Mouse (Mus musculus) common myeloid progenitor, adult 5-6 weeks (primary cell): ENCODE results near the gene Mfap5. TPM values are rescaled to one million over a fixed set of nuclear protein-coding genes. Genes with fewer than 3 reads are reported as not detected.
"Not testable (repeated sequence)": the region's sequence is repeated elsewhere in the genome, so short reads cannot be mapped to it uniquely, and the experiment has no call there.

Source experiments
- ATAC-seq: replicated peaks from 2 replicates; pipeline ENCODE4 v1.8.0; 2016; ENCODE audit warnings: low read depth, mild to moderate bottlenecking, moderate TSS enrichment, inconsistent platforms; ENCODE audit not compliant: poor library complexity, severe bottlenecking
- total RNA-seq: library from RNA; stranded (forward); fragments of 200-1000, 187-1606 nt; gene quantifications from 2 replicates; pipeline ENCODE4 v1.2.3, GENCODE M21; 2017

Mfap5 gene
- total RNA-seq: not detected in 2 replicates

- no peak for ATAC-seq
These were observed at the start of gene Mfap5 for GRCm38 (mm10) chr6:122505545-122505944. Gene Mfap5, plus strand, starts transcription at chr6:122505845.

GRCm38 (mm10) chr6:122458946-122459693 lies 46.5 kb upstream of the Mfap5 start:
- no peak for ATAC-seq

GRCm38 (mm10) chr6:122466092-122466713 lies 39.4 kb upstream of the Mfap5 start:
- no peak for ATAC-seq

- ATAC-seq: 0 out of 2 replicates have a peak, but pooled peaks have one; percentile 22
These were observed 36.5 kb upstream of the Mfap5 start for GRCm38 (mm10) chr6:122469030-122469640.

GRCm38 (mm10) chr6:122470240-122470639 lies 35.4 kb upstream of the Mfap5 start:
- ATAC-seq: 0 out of 2 replicates have a peak, but pooled peaks have one; percentile 32

GRCm38 (mm10) chr6:122471461-122471860 lies 34.2 kb upstream of the Mfap5 start:
- ATAC-seq: not testable (repeated sequence)

- no peak for ATAC-seq
These were observed 27.6 kb upstream of the Mfap5 start for GRCm38 (mm10) chr6:122478062-122478461.

- peak; percentile 26; the same call in 1 of the 2 replicates for ATAC-seq
These were observed 20.0 kb upstream of the Mfap5 start for GRCm38 (mm10) chr6:122485401-122486296.

GRCm38 (mm10) chr6:122486297-122487117 lies 19.1 kb upstream of the Mfap5 start:
- peak; percentile 33; the same call in 1 of the 2 replicates for ATAC-seq

- no peak for ATAC-seq
These were observed 14.6 kb upstream of the Mfap5 start for GRCm38 (mm10) chr6:122490929-122491512.

- ATAC-seq: peak; percentile 60
These were observed 14.1 kb upstream of the Mfap5 start for GRCm38 (mm10) chr6:122491557-122491956.

- ATAC-seq: no peak
These were observed 13.2 kb upstream of the Mfap5 start for GRCm38 (mm10) chr6:122492479-122492878.

GRCm38 (mm10) chr6:122493799-122494472 lies 11.7 kb upstream of the Mfap5 start:
- 0 out of 2 replicates have a peak, but pooled peaks have one; percentile 10 for ATAC-seq

GRCm38 (mm10) chr6:122495082-122495881 lies 10.4 kb upstream of the Mfap5 start:
- ATAC-seq: no peak

- ATAC-seq: peak; percentile 64
These were observed 9.1 kb upstream of the Mfap5 start for GRCm38 (mm10) chr6:122496501-122496900.

GRCm38 (mm10) chr6:122498661-122499060 lies 7.0 kb upstream of the Mfap5 start, which contains the start of gene Rimklb:
Gene Rimklb, minus strand, starts transcription at chr6:122498761.
- no peak for ATAC-seq

GRCm38 (mm10) chr6:122505041-122505440 lies 604 bp upstream of the Mfap5 start:
- no peak for ATAC-seq
